Mouse (Mus musculus): Measurements from ENCODE around the gene Zfp988. TPM values are rescaled to one million over a fixed set of nuclear protein-coding genes. Genes with fewer than 3 reads are reported as not detected.
"Not testable (repeated sequence)": the region's sequence is repeated elsewhere in the genome, so short reads cannot be mapped to it uniquely, and the experiment has no call there.

Zfp988 gene
- polyA plus RNA-seq, 1 experiment from 2014 or later, result 0.17 TPM

GRCm38 (mm10) chr4:147369564-147369963 lies 64.1 kb downstream of the Zfp988 start:
- no CpG with 5 or more reads among the region's 2 CpGs for WGBS
- not testable (repeated sequence) for H3K27ac ChIP-seq (ENCODE audit: low read length); H3K9ac ChIP-seq (ENCODE audit: low read length); H3K4me1 ChIP-seq (ENCODE audit: control insufficient read depth, insufficient read depth, low read length); H3K4me3 ChIP-seq (ENCODE audit: low read length); H3K9me3 ChIP-seq (replicated peaks; ENCODE audit: control insufficient read depth, low read length); H3K36me3 ChIP-seq (ENCODE audit: control insufficient read depth, insufficient read depth); H3K27me3 ChIP-seq (ENCODE audit: control insufficient read depth, insufficient read depth, low read length); H3K4me2 ChIP-seq (ENCODE audit: low read depth, low read length)
- ATAC-seq (replicated peaks; ENCODE audit: extremely low read depth, insufficient read depth, low FRiP score), result peak; percentile 52; the same call in 1 of the 2 replicates

- not testable (repeated sequence) for H3K27me3 ChIP-seq (ENCODE audit: control insufficient read depth, insufficient read depth, low read length); H3K4me2 ChIP-seq (ENCODE audit: low read depth, low read length); H3K9me3 ChIP-seq (replicated peaks; ENCODE audit: control insufficient read depth, low read length); H3K27ac ChIP-seq (ENCODE audit: low read length); H3K4me1 ChIP-seq (ENCODE audit: control insufficient read depth, insufficient read depth, low read length); H3K36me3 ChIP-seq (ENCODE audit: control insufficient read depth, insufficient read depth); H3K9ac ChIP-seq (ENCODE audit: low read length); ATAC-seq (replicated peaks; ENCODE audit: extremely low read depth, insufficient read depth, low FRiP score); H3K4me3 ChIP-seq (ENCODE audit: low read length)
- WGBS, result 67% methylated on average over 2 of the region's 4 CpGs
Measured at GRCm38 (mm10) chr4:147383199-147383598, 77.7 kb downstream of the Zfp988 start.

Other genes starting within 250 kb of the Zfp988 start
- gene Zfp991, start 173.6 kb upstream of the Zfp988 start, polyA plus RNA-seq (2015; fragmentation: Nextera tagmentation; extraction: Ambion mirVana), result 4.3 and 5.3 TPM in 2 replicates
- gene Zfp978, start 55.6 kb downstream of the Zfp988 start, polyA plus RNA-seq (2015; fragmentation: Nextera tagmentation; extraction: Ambion mirVana), result not detected in 2 replicates
- 4.6 and 6.3 TPM in 2 replicates for gene Zfp982, start 186.7 kb downstream of the Zfp988 start, polyA plus RNA-seq (2015; fragmentation: Nextera tagmentation; extraction: Ambion mirVana)
- 0.12 and 0.25 TPM in 2 replicates for gene Gm16503, start 234.5 kb downstream of the Zfp988 start, polyA plus RNA-seq (2015; fragmentation: Nextera tagmentation; extraction: Ambion mirVana)
- gene Zfp985, start 247.6 kb downstream of the Zfp988 start, polyA plus RNA-seq (2015; fragmentation: Nextera tagmentation; extraction: Ambion mirVana), result 0.05 and 0.16 TPM in 2 replicates

All from heart, embryonic 16.5 days (tissue).